Mouse (Mus musculus): ENCODE results near the gene Smc1a. TPM values are rescaled to one million over a fixed set of nuclear protein-coding genes. Genes with fewer than 3 reads are reported as not detected.
A peak's percentile ranks its signal among the peaks of the same experiment; 100 is the strongest.
"Not testable (repeated sequence)": the region's sequence is repeated elsewhere in the genome, so short reads cannot be mapped to it uniquely, and the experiment has no call there.

The Smc1a gene
- total RNA-seq (2014; fragmentation: Nextera tagmentation) (127 and 155 TPM in 2 replicates), total RNA-seq (2017) (317 and 323 TPM in 2 replicates)

DNA sequence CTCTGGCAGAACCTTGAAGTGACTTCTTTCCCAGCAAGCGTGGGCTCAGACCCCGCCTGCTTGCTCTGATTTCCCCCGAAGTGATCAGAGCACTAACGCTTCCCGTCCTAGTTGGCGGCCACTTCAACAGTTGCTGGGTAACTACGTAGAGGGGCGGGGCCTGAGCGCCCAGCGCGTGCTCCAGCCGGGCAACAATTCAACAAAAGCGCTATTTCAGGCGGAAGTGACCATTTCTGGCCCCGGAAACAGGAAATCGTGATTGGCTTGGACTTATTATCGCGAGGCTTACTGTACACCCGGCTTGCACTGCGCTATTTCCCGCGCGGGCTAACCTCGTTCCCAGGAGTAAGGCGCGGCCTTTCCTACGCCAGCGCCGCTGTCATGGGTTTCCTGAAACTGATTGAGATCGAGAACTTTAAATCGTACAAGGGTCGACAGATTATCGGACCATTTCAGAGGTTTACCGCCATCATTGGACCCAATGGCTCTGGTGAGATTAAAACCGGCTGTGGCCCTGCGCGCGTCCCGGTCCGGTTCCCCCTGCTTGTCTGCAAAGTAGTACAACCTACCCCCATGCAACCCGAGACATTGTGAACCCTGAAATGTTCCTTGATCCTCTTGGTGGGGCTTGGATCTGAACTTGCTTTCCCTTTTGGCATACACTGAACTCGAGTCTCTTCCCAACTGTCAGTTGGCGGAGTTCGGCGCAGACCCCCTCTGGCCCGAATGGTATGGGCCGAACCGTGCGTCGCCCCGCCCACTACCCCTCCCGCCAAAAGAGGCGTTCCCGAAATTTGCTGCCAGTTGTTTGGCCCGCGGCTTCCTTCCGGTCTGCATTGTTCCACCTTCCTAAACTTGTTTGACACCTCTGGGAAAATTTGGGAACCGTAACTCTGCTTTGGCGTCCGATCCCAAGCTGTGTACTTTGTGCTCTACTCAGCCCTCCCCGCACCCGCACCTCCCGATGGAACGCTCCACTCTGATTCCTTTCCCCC, at the start of gene Smc1a, which contains the start of gene Ribc1:
Smc1a (plus strand) TSS at position 278 of the 995 bp plus-strand sequence.
Ribc1 (minus strand) TSS at position 145 of the 995 bp plus-strand sequence.
- peak; percentile 89 for ATAC-seq (replicated peaks; ENCODE audit: low FRiP score, low TSS enrichment, poor library complexity, severe bottlenecking)

DNA sequence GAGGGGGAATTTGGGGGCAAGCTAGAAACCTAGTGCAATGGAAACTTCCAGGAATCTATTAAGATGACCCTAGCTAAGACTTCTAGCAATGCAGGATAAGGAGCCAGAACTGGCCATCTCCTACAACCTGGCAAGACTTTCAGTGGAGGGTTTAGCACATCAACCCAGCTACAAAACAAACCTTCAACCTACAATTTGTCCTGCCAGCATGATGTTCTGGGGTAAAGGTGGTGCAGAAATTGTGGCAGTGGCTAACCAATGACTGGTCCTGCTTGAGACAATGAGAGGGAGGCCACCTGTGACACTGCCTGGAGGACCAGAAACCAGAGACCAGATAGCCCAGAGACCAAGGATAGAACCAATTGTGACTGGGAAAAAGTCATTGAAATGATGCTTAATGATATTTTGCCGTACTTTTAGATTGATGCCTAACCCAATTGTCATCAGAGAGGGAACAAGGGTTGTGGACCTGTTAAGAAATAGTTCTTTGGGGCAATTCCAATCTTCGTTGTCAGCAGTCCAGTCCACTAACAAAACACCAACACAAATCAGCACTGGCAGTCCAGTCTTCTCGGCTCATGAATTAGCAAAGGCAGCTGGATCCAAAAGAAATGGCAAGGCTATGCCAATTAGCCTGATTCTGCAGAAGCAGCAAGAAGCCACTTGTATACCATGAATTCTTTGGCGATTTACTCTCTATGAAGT, 17.1 kb upstream of the Smc1a start:
- ATAC-seq (replicated peaks; ENCODE audit: low FRiP score, low TSS enrichment, poor library complexity, severe bottlenecking), result no peak

DNA sequence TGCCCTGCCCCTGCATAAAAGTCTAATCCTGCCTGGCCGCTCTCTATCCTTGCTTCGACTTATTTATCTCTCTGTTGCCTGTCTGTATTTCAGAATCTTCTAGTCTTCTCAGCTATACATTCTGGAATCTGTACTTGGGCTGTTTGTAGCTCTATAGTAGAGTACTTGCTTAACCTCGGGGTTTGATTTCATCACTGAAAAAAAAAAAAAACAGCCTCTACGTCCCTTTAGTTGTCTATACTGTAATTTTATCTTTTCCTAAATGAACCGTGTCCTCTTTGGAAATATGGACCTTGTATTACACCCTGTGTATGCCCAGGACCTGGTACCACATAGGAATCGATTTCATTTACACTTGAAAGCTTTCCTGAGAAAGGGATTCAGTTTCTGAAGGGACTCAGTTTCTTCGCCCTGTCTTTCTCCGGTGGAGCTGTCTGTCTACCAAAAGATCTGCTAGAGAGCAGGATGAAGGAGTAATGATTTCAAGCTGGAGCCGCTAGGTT, 15.0 kb upstream of the Smc1a start:
- peak; percentile 23; the same call in 1 of the 2 replicates for ATAC-seq (replicated peaks; ENCODE audit: low FRiP score, low TSS enrichment, poor library complexity, severe bottlenecking)

GRCm38 (mm10) chrX:152001737-152002710, 14.2 kb upstream of the Smc1a start, which contains the start of gene Hsd17b10:
Gene Hsd17b10 (plus strand): TSS chrX:152001845.
- ATAC-seq (replicated peaks; ENCODE audit: low FRiP score, low TSS enrichment, poor library complexity, severe bottlenecking), result peak; percentile 100

DNA sequence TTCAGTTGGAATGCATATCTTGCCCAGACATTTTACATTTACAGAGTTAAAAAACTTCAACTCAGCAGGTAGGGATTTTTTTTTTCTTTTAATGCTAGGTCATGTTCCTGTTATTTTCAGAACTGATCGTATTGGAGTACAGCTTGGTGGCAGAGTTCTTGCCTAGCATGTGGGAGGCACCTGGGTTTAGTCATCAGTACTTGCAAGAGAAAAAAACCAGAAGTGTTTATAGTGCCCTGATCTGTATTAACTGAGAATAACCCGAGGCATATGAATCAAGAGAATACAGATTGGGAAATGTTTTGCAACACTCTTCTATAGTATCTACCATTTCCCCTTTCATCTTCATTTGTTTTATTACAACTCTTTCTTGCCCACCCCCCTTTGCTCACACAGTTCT, 13.4 kb upstream of the Smc1a start:
- no peak for ATAC-seq (replicated peaks; ENCODE audit: low FRiP score, low TSS enrichment, poor library complexity, severe bottlenecking)

DNA sequence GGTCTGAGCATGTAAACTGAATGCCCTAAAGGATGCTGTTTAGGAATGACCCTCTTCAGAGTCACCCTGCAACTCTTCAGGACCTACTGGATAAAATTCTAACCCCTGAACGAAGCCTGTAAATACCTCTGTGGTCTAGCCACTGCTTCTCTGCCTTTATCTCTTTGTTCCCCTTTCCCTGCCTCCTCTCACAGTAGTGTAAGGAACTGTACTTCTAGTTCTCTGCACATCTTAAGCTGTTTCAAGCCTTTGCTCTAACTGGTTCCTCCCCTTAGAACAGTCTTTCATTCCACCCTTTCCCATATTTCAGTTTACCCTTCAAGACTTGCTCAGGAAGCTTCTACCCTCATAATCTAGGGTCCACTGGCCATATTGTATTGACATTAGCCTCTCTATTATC, 8.4 kb upstream of the Smc1a start:
- ATAC-seq (replicated peaks; ENCODE audit: low FRiP score, low TSS enrichment, poor library complexity, severe bottlenecking), result no peak

GRCm38 (mm10) chrX:152015752-152016150, 477 bp upstream of the Smc1a start:
- 0 out of 2 replicates have a peak, but pooled peaks have one; percentile 22 for ATAC-seq (replicated peaks; ENCODE audit: low FRiP score, low TSS enrichment, poor library complexity, severe bottlenecking)

DNA sequence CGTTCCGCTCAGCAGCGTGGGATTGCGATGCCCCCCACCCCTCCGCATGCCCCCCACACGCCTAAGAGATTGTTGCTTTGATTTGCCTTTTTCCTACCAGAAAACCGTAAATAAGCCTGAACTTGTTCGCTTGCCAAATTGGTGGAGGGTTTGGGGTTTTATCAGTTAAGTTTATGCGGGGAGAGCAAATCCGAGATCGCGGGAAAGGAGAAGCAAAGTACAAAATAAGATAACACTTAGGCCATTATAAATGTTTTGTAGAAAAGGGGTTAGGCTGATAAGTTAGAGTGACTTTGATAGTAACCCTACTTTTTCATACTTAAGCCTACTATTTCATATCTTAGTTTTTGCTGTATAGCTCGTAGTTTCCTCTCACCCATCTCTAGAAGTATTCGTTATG, 958 bp downstream of the Smc1a start:
- ATAC-seq (replicated peaks; ENCODE audit: low FRiP score, low TSS enrichment, poor library complexity, severe bottlenecking), result no peak

DNA sequence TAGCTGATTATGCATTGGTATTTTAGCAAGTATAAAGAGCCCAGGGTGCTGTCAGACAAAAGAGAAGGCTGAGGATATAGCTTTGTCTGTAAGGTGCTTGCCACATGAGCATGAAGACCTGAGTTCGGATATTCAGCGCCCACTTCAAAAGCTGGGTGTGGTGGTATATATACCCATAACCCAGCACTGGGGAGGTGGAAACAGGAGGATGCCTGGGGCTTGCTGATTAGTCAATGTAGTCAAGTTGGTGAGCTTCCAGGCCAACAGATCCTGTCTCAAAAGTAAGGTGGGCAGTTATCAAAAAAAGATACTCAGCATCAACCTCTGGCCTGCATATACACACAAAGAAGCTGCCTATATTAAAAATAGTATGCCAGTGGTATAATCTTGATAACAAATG, 3.1 kb downstream of the Smc1a start:
- ATAC-seq (replicated peaks; ENCODE audit: low FRiP score, low TSS enrichment, poor library complexity, severe bottlenecking), result peak; percentile 51

DNA sequence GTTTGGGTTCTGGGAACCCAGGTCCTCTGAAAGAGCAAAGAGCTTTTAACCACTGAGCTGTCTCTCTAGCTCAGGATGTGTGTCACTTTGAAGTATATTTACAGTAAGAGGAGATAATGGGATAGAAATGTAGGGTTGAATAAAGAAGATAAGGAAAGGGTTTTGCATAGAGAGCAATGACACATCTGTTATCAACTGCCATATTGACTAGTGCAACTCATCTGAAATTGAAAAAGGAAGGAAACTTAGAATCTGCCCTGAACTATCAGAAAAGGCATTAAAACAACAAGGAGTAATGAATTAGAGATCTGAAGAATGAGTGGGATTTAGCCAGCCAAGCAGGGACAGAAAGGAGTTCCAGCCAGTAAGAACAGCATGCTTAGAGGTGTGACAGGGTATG, 23.6 kb downstream of the Smc1a start:
- ATAC-seq (replicated peaks; ENCODE audit: low FRiP score, low TSS enrichment, poor library complexity, severe bottlenecking), result peak; percentile 98

DNA sequence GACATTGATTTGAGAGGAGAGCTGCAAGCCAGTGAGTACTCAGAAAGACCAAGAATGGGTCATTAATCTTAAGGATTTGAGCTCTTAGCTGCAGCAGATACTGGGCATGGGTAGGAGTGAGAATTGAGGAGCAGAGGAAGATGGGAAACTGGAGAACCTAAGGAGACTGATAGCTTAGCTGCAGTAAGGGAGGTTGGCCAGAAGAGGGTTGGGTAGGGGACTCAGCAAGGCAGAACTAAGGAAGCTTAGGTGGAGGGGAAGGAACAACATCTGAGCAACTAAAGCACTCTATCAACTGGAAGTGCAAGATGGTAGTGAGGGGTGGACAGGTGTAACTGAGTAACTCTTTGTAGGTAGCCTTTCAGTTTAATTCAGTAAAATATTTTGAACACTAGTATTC, 31.0 kb downstream of the Smc1a start:
- no peak for ATAC-seq (replicated peaks; ENCODE audit: low FRiP score, low TSS enrichment, poor library complexity, severe bottlenecking)

DNA sequence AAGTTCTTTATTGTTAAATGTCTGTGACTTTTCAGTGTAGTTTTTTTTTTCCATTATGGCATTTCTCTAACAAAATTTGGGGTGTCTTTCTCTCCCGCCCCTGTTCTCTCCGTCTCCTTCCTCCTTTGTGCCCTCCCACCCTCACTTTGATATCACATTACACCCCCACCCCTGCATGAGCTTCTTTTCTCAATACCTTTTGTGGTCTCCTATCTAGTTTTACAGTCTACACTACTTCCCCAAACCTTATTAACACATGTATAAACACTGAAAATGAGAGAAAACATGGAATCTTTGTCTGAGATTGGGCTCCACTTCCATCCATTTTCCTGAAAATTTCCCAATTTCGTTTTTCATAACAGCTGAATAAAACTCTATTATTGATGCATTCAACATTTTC, 36.3 kb downstream of the Smc1a start:
- no peak for ATAC-seq (replicated peaks; ENCODE audit: low FRiP score, low TSS enrichment, poor library complexity, severe bottlenecking)

GRCm38 (mm10) chrX:152054094-152054493, 37.9 kb downstream of the Smc1a start:
- no peak for ATAC-seq (replicated peaks; ENCODE audit: low FRiP score, low TSS enrichment, poor library complexity, severe bottlenecking)

DNA sequence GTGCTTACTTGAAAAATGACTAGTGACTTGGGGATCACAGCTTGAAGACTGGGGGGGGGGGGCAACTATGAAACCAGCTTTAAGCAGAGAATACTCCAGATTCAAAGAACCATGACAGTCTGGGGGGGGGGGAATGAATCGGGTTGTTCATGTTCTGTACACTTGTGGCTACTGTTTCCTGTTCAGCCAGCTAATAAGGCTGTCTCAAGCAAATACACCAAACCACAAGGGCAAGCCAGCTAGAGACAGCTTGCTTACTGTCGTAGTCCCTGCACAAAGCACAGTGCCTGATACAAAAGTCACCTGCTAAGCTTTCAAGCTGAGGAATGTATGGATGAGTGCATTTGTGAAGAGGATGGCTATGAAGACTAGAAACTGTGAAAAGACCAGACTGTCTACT, 49.4 kb downstream of the Smc1a start:
- ATAC-seq (replicated peaks; ENCODE audit: low FRiP score, low TSS enrichment, poor library complexity, severe bottlenecking), result no peak

- ATAC-seq (replicated peaks; ENCODE audit: low FRiP score, low TSS enrichment, poor library complexity, severe bottlenecking), result 0 out of 2 replicates have a peak, but pooled peaks have one; percentile 55
Observed at GRCm38 (mm10) chrX:152067789-152068188, 51.6 kb downstream of the Smc1a start.

GRCm38 (mm10) chrX:152089832-152090614, 73.8 kb downstream of the Smc1a start:
- ATAC-seq (replicated peaks; ENCODE audit: low FRiP score, low TSS enrichment, poor library complexity, severe bottlenecking), result not testable (repeated sequence)

- ATAC-seq (replicated peaks; ENCODE audit: low FRiP score, low TSS enrichment, poor library complexity, severe bottlenecking), result no peak
Observed at GRCm38 (mm10) chrX:152097572-152097971, 81.3 kb downstream of the Smc1a start.

Measured in megakaryocyte-erythroid progenitor cell, adult 5-6 weeks (primary cell).